In genomic region chr9:110887388-110888303, GRCm38 (mm10) we compare ENCODE assay signal across 22 mouse cellular contexts. TPM values are rescaled to one million over a fixed set of nuclear protein-coding genes. Genes with fewer than 3 reads are reported as not detected.
DNase-seq lines count a peak whose midpoint lies in the region; ATAC-seq and TF ChIP-seq lines count a peak whose summit lies in the region.
"Had no signal": no experiment of that assay in that cellular context is flagged by ENCODE, and none has a peak within 500 bp of the region (broad histone marks: within the 10 kb centered on the region; RNA-seq: fewer than 3 reads in every experiment).

No protein-coding gene starts in this region.

- DNase-seq in spleen, adult 2 months (ENCODE audit: low read depth in 1 of 2, low spot score in 2 of 2) = no peak
- DNase-seq in spleen, postnatal 10 days (ENCODE audit: low spot score in 2 of 2) = no peak
- DNase-seq in ZHBTc4 (ENCODE audit: low read depth, low spot score) = peak; percentile 68
- peak; percentile 78 for DNase-seq in thymus, postnatal 4 days
- DNase-seq in cerebellum, postnatal 36 days = no peak
- no peak for DNase-seq in hindbrain, embryonic 14.5 days (ENCODE audit: low spot score)
- DNase-seq: adrenal gland, postnatal 36 days; gastrocnemius, postnatal 36 days; heart, postnatal 4 days; lung, adult 2 months had no signal

- H3K9ac ChIP-seq in heart, embryonic 12.5 days = no peak overlapping the region
- no peak overlapping the region for H3K9ac ChIP-seq in hindbrain, embryonic 14.5 days
- H3K9ac ChIP-seq: embryonic facial prominence, embryonic 13.5 days; heart, embryonic 13.5 days; neural tube, embryonic 15.5 days had no signal

- H3K4me3 ChIP-seq in spleen, adult 2 months (ENCODE audit: extremely low read depth, insufficient read depth, insufficient read length) = no peak overlapping the region
- no peak overlapping the region for H3K4me3 ChIP-seq in myocyte
- H3K4me3 ChIP-seq in heart, embryonic 12.5 days = no peak overlapping the region
- H3K4me3 ChIP-seq in hindbrain, embryonic 14.5 days (replicated peaks; ENCODE audit: low read length) = no peak overlapping the region
- H3K4me3 ChIP-seq: embryonic facial prominence, embryonic 13.5 days; heart, embryonic 13.5 days; layer of hippocampus, adult 2 months; neural tube, embryonic 15.5 days had no signal

- H3ac ChIP-seq in myocyte (ENCODE audit: control insufficient read depth, insufficient read length) = no peak overlapping the region

- no peaks in the 10 kb centered on the region for H3K27me3 ChIP-seq in spleen, adult 2 months (ENCODE audit: control insufficient read depth, insufficient read depth, low read length)
- no peaks in the 10 kb centered on the region for H3K27me3 ChIP-seq in myocyte (ENCODE audit: control insufficient read depth, insufficient read depth, insufficient read length)
- H3K27me3 ChIP-seq in heart, embryonic 12.5 days (replicated peaks) = peaks cover 42% of the 10 kb centered on the region
- H3K27me3 ChIP-seq in hindbrain, embryonic 14.5 days (ENCODE audit: control insufficient read depth, insufficient read depth, low read length) = no peaks in the 10 kb centered on the region
- H3K27me3 ChIP-seq: embryonic facial prominence, embryonic 13.5 days; neural tube, embryonic 15.5 days had no signal

- no peak for TF ChIP-seq POLR2A in spleen, adult 2 months (IDR thresholded peaks at IDR 0.05; ENCODE audit: low read depth, low read length)
- no peak for TF ChIP-seq POLR2A in myocyte (IDR thresholded peaks at IDR 0.05; ENCODE audit: insufficient read length, low read depth)

- H3K9me3 ChIP-seq in heart, embryonic 12.5 days (replicated peaks) = no peaks in the 10 kb centered on the region
- no peaks in the 10 kb centered on the region for H3K9me3 ChIP-seq in hindbrain, embryonic 14.5 days (ENCODE audit: control insufficient read depth, low read length)
- H3K9me3 ChIP-seq: embryonic facial prominence, embryonic 13.5 days; heart, embryonic 13.5 days; neural tube, embryonic 15.5 days had no signal

- H3K36me3 ChIP-seq in spleen, adult 2 months (ENCODE audit: control insufficient read depth, insufficient read depth, low read length) = no peaks in the 10 kb centered on the region
- no peaks in the 10 kb centered on the region for H3K36me3 ChIP-seq in myocyte (ENCODE audit: control insufficient read depth, insufficient read depth)
- no peaks in the 10 kb centered on the region for H3K36me3 ChIP-seq in heart, embryonic 12.5 days
- no peaks in the 10 kb centered on the region for H3K36me3 ChIP-seq in hindbrain, embryonic 14.5 days (replicated peaks; ENCODE audit: control insufficient read depth, insufficient read depth)
- H3K36me3 ChIP-seq: embryonic facial prominence, embryonic 13.5 days; heart, embryonic 13.5 days; neural tube, embryonic 15.5 days had no signal

- WGBS in spleen, adult 2 months = 48% methylated on average over 9 of the region's 9 CpGs
- 55% methylated on average over 9 of the region's 9 CpGs for WGBS in heart, embryonic 12.5 days
- 65% methylated on average over 9 of the region's 9 CpGs for WGBS in hindbrain, embryonic 14.5 days

- no peak for TF ChIP-seq CTCF in spleen, adult 2 months (IDR thresholded peaks at IDR 0.05; ENCODE audit: extremely low read depth, insufficient read depth, insufficient read length, insufficient replicate concordance)

- no peak overlapping the region for H3K4me2 ChIP-seq in myocyte (ENCODE audit: low read depth)
- no peak overlapping the region for H3K4me2 ChIP-seq in heart, embryonic 12.5 days
- no peak overlapping the region for H3K4me2 ChIP-seq in hindbrain, embryonic 14.5 days (replicated peaks)
- H3K4me2 ChIP-seq: embryonic facial prominence, embryonic 13.5 days; heart, embryonic 13.5 days; neural tube, embryonic 15.5 days had no signal

- peak overlapping the region; percentile 27 for H3K27ac ChIP-seq in spleen, adult 2 months (ENCODE audit: insufficient read depth, low read length)
- H3K27ac ChIP-seq in heart, embryonic 12.5 days (ENCODE audit: poor library complexity, severe bottlenecking) = no peak overlapping the region
- no peak overlapping the region for H3K27ac ChIP-seq in hindbrain, embryonic 14.5 days
- H3K27ac ChIP-seq: embryonic facial prominence, embryonic 13.5 days; heart, embryonic 13.5 days; layer of hippocampus, adult 2 months; neural tube, embryonic 15.5 days had no signal

- H3K79me2 ChIP-seq in myocyte (ENCODE audit: control insufficient read depth, insufficient read depth) = no peaks in the 10 kb centered on the region

- no peaks in the 10 kb centered on the region; the same call in 1 of the 2 replicates for H3K4me1 ChIP-seq in spleen, adult 2 months (ENCODE audit: control insufficient read depth, insufficient read depth, insufficient read length)
- H3K4me1 ChIP-seq in heart, embryonic 12.5 days (replicated peaks) = peaks cover 16% of the 10 kb centered on the region
- no peaks in the 10 kb centered on the region for H3K4me1 ChIP-seq in hindbrain, embryonic 14.5 days (replicated peaks; ENCODE audit: control insufficient read depth, insufficient read depth, low read length)
- H3K4me1 ChIP-seq: neural tube, embryonic 15.5 days had no signal

- no peak for ATAC-seq in heart, embryonic 12.5 days (ENCODE audit: insufficient number of reproducible peaks, low FRiP score)
- no peak for ATAC-seq in hindbrain, embryonic 14.5 days (ENCODE audit: low FRiP score)

TF ChIP-seq in myocyte, 11 proteins besides CTCF, POLR2A, EP300 and RAD21:
- TF ChIP-seq SRF (IDR thresholded peaks at IDR 0.05; ENCODE audit: control insufficient read depth, insufficient read length, low read depth) = no peak
- TF ChIP-seq TCF12 (IDR thresholded peaks at IDR 0.05; ENCODE audit: insufficient read depth, poor library complexity, severe bottlenecking) = no peak
- TF ChIP-seq USF1 (IDR thresholded peaks at IDR 0.05; ENCODE audit: low read depth) = peak; percentile 36

RNA-seq across cellular contexts. Expression of gene Tmie, which starts 7.7 kb away (rescaled TPM):
- polyA plus RNA-seq in spleen, adult 2 months (2012; rRNA removed) = 2.9 and 3.0 TPM in 2 replicates
- 0.02 TPM for polyA plus RNA-seq in myocyte (2012; fragmentation: generic; extraction: Trizol)
- 0.06 and 0.65 TPM in 2 replicates for polyA plus RNA-seq in heart, embryonic 12.5 days (2016; fragmentation: Nextera tagmentation; extraction: Ambion mirVana)
- polyA plus RNA-seq in hindbrain, embryonic 14.5 days (2014; fragmentation: Nextera tagmentation; extraction: Ambion mirVana) = 2.3 and 2.4 TPM in 2 replicates

RNA-seq across cellular contexts. Expression of gene Als2cl, which starts 8.0 kb away (rescaled TPM):
- 58.9 and 64.3 TPM in 2 replicates for polyA plus RNA-seq in spleen, adult 2 months (2012; rRNA removed)
- 2.5 TPM for polyA plus RNA-seq in myocyte (2012; fragmentation: generic; extraction: Trizol)
- 1.3 and 1.4 TPM in 2 replicates for polyA plus RNA-seq in heart, embryonic 12.5 days (2016; fragmentation: Nextera tagmentation; extraction: Ambion mirVana)
- 1.4 and 1.9 TPM in 2 replicates for polyA plus RNA-seq in hindbrain, embryonic 14.5 days (2014; fragmentation: Nextera tagmentation; extraction: Ambion mirVana)

RNA-seq across cellular contexts. Expression of gene Fam240a, which starts 29.0 kb away (rescaled TPM):
- polyA plus RNA-seq in spleen, adult 2 months (2012; rRNA removed) = 0.25 and 0.35 TPM in 2 replicates
- not detected for polyA plus RNA-seq in myocyte (2012; fragmentation: generic; extraction: Trizol)
- polyA plus RNA-seq in heart, embryonic 12.5 days (2016; fragmentation: Nextera tagmentation; extraction: Ambion mirVana) = not detected in 2 replicates
- not detected in 2 replicates for polyA plus RNA-seq in hindbrain, embryonic 14.5 days (2014; fragmentation: Nextera tagmentation; extraction: Ambion mirVana)
- polyA plus RNA-seq: embryonic facial prominence, embryonic 13.5 days; forebrain, embryonic 11.5 days; heart, embryonic 13.5 days; kidney, embryonic 16.5 days; liver, adult 2 months; lung, adult 2 months; midbrain, postnatal 0 days; neural tube, embryonic 15.5 days; small intestine, adult 2 months; stomach, embryonic 16.5 days had no signal

RNA-seq across cellular contexts. Expression of gene Prss50, which starts 29.9 kb away (rescaled TPM):
- 3.5 and 5.5 TPM in 2 replicates for polyA plus RNA-seq in spleen, adult 2 months (2012; rRNA removed)
- 0.02 TPM for polyA plus RNA-seq in myocyte (2012; fragmentation: generic; extraction: Trizol)
- 0.97 TPM in 1 of 2 replicates, not detected in the other for polyA plus RNA-seq in heart, embryonic 12.5 days (2016; fragmentation: Nextera tagmentation; extraction: Ambion mirVana)
- polyA plus RNA-seq in hindbrain, embryonic 14.5 days (2014; fragmentation: Nextera tagmentation; extraction: Ambion mirVana) = 0.31 TPM in 1 of 2 replicates, not detected in the other
- polyA plus RNA-seq: liver, adult 2 months; lung, adult 2 months; small intestine, adult 2 months had no signal

RNA-seq across cellular contexts. Expression of gene Prss46, which starts 43.3 kb away (rescaled TPM):
- polyA plus RNA-seq in spleen, adult 2 months (2012; rRNA removed) = not detected in 2 replicates
- polyA plus RNA-seq in myocyte (2012; fragmentation: generic; extraction: Trizol) = 0.11 TPM
- not detected in 2 replicates for polyA plus RNA-seq in heart, embryonic 12.5 days (2016; fragmentation: Nextera tagmentation; extraction: Ambion mirVana)
- polyA plus RNA-seq in hindbrain, embryonic 14.5 days (2014; fragmentation: Nextera tagmentation; extraction: Ambion mirVana) = not detected in 2 replicates
- polyA plus RNA-seq: embryonic facial prominence, embryonic 13.5 days; forebrain, embryonic 11.5 days; heart, embryonic 13.5 days; kidney, embryonic 16.5 days; liver, adult 2 months; lung, adult 2 months; neural tube, embryonic 15.5 days; small intestine, adult 2 months; stomach, embryonic 16.5 days had no signal

Comparison
In these comparisons a context has a peak if more than half of its experiments do, and no peak if none do; other contexts are left out.
1. DNase-seq: peak in ZHBTc4 (single experiment) and thymus, postnatal 4 days (single experiment); none in spleen, adult 2 months (0 of 2), spleen, postnatal 10 days (0 of 2), cerebellum, postnatal 36 days (0 of 2) and hindbrain, embryonic 14.5 days (single experiment).
2. RNA of gene Als2cl, which starts 8.0 kb away (polyA plus RNA-seq): 58.9 to 64.3 TPM in spleen, adult 2 months; 2.5 TPM in myocyte (single experiment), 1.4 to 1.9 TPM in hindbrain, embryonic 14.5 days and 1.3 to 1.4 TPM in heart, embryonic 12.5 days; every median in the first group is over 10 times any median in the second.